Mouse (Mus musculus): ENCODE measurements at regions not wholly inside any gene's neighbourhood (a gene's known extent, or its start where the extent isn't known, plus 50 kb on each side); places are given as distances from the start of the nearest gene placed in this dataset.

DNA sequence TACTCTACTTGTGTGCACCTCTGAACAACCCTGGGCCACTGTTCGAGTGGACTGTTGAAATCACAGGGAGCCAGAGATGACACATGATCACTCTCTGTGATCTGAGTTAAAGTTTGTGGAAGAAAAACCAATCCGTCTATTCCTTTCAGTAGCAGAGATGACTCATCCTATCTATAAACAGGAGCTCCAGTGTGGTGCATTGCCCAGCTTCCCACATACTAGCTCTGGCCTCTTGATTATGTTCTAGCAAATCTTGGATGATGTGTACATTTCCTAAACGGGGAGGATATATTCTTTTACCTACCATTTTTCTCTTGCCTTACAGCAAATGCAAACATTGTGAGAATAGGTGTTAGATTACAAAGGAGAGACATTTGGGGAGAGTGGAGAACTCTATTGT lies 94.5 kb upstream of the Plppr5 start:
- ATAC-seq (replicated peaks; ENCODE audit: low FRiP score, low TSS enrichment, low read depth) (no peak), DNase-seq (ENCODE audit: low spot score) (no peak)
- H3K9ac ChIP-seq (ENCODE audit: low read length): no peak overlapping the region
- no peaks in the 10 kb centered on the region for H3K4me1 ChIP-seq (replicated peaks; ENCODE audit: control insufficient read depth, insufficient read depth, low read length)
- H3K4me3 ChIP-seq (ENCODE audit: low read depth, low read length): no peak overlapping the region
- no peak overlapping the region for H3K4me2 ChIP-seq (ENCODE audit: low read length)
- no peaks in the 10 kb centered on the region for H3K27me3 ChIP-seq (replicated peaks; ENCODE audit: control insufficient read depth, insufficient read depth, low read length)
- WGBS: 56% methylated on average over 3 of the region's 3 CpGs
- H3K9me3 ChIP-seq (ENCODE audit: control insufficient read depth, low read length): no peaks in the 10 kb centered on the region
- no peak overlapping the region for H3K27ac ChIP-seq (ENCODE audit: low read depth)
- H3K36me3 ChIP-seq (ENCODE audit: control insufficient read depth, insufficient read depth, low read length): no peaks in the 10 kb centered on the region

DNA sequence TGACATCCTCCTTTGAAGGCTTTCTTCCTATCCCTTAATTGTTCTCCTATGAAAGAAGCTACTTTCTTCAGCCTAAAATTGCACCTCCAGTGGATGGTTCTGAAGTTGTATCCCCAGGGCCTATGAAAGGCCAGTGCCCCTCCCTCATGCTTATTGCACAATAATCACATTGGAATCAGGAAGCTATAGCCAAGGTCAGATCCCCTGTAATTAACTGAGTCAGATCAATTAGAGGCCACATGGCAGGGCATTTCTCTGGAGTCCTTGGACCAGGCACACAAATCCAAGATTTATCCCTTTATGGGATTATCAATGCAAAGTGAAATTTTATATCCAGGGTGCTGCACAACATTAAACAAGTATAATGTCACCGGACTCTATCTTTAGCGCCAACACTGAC lies 98.8 kb upstream of the Plppr4 start:
- no peak overlapping the region for H3K4me2 ChIP-seq (ENCODE audit: low read length)
- ATAC-seq (replicated peaks; ENCODE audit: low FRiP score, low TSS enrichment, low read depth): no peak
- no peak for DNase-seq (ENCODE audit: low spot score)
- H3K27me3 ChIP-seq (replicated peaks; ENCODE audit: control insufficient read depth, insufficient read depth, low read length): no peaks in the 10 kb centered on the region
- no peaks in the 10 kb centered on the region for H3K9me3 ChIP-seq (ENCODE audit: control insufficient read depth, low read length)
- no peaks in the 10 kb centered on the region for H3K36me3 ChIP-seq (ENCODE audit: control insufficient read depth, insufficient read depth, low read length)
- no peaks in the 10 kb centered on the region for H3K4me1 ChIP-seq (replicated peaks; ENCODE audit: control insufficient read depth, insufficient read depth, low read length)
- no peak overlapping the region for H3K9ac ChIP-seq (ENCODE audit: low read length)
- WGBS: 92% methylated on average over 2 of the region's 2 CpGs
- no peak overlapping the region for H3K4me3 ChIP-seq (ENCODE audit: low read depth, low read length)
- H3K27ac ChIP-seq (ENCODE audit: low read depth): no peak overlapping the region

- H3K27me3 ChIP-seq (replicated peaks; ENCODE audit: control insufficient read depth, insufficient read depth, low read length): no peaks in the 10 kb centered on the region
- no peak for DNase-seq (ENCODE audit: low spot score)
- no peaks in the 10 kb centered on the region for H3K4me1 ChIP-seq (replicated peaks; ENCODE audit: control insufficient read depth, insufficient read depth, low read length)
- no peak overlapping the region for H3K4me3 ChIP-seq (ENCODE audit: low read depth, low read length)
- H3K4me2 ChIP-seq (ENCODE audit: low read length): no peak overlapping the region
- ATAC-seq (replicated peaks; ENCODE audit: low FRiP score, low TSS enrichment, low read depth): no peak
- no peak overlapping the region for H3K9ac ChIP-seq (ENCODE audit: low read length)
- no peaks in the 10 kb centered on the region for H3K9me3 ChIP-seq (ENCODE audit: control insufficient read depth, low read length)
- 77% methylated on average over 7 of the region's 7 CpGs for whole genome bisulfite sequencing
- H3K36me3 ChIP-seq (ENCODE audit: control insufficient read depth, insufficient read depth, low read length): no peaks in the 10 kb centered on the region
- H3K27ac ChIP-seq (ENCODE audit: low read depth): no peak overlapping the region
Measured at GRCm38 (mm10) chr3:117450559-117450958, 89.9 kb upstream of the Plppr4 start.

DNA sequence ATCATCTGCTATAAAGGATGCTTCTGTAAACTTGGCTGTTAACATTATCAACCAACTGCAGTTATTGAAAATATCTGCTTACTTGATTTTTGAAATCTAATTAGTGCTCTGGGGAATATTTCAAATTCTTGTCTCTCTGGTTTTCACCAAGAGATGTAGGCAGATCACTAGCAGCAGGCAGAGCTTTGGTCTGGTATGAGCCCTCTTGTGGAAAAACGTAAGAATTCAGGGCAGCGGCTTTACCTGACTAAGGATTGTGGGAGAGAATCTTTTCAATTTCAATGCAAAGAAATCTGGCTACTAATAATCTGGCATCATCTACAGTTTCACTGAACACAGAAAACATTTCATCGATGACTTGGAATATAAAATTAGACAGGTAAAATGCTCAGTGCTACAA lies 81.2 kb upstream of the Plppr4 start:
- WGBS: 65% methylated on average over 3 of the region's 3 CpGs
- H3K4me2 ChIP-seq (ENCODE audit: low read length): no peak overlapping the region
- H3K27ac ChIP-seq (ENCODE audit: low read depth): no peak overlapping the region
- no peak overlapping the region for H3K4me3 ChIP-seq (ENCODE audit: low read depth, low read length)
- no peak overlapping the region for H3K9ac ChIP-seq (ENCODE audit: low read length)
- no peak for ATAC-seq (replicated peaks; ENCODE audit: low FRiP score, low TSS enrichment, low read depth)
- no peaks in the 10 kb centered on the region for H3K27me3 ChIP-seq (replicated peaks; ENCODE audit: control insufficient read depth, insufficient read depth, low read length)
- H3K9me3 ChIP-seq (ENCODE audit: control insufficient read depth, low read length): no peaks in the 10 kb centered on the region
- H3K36me3 ChIP-seq (ENCODE audit: control insufficient read depth, insufficient read depth, low read length): no peaks in the 10 kb centered on the region
- DNase-seq (ENCODE audit: low spot score): no peak
- H3K4me1 ChIP-seq (replicated peaks; ENCODE audit: control insufficient read depth, insufficient read depth, low read length): no peaks in the 10 kb centered on the region

DNA sequence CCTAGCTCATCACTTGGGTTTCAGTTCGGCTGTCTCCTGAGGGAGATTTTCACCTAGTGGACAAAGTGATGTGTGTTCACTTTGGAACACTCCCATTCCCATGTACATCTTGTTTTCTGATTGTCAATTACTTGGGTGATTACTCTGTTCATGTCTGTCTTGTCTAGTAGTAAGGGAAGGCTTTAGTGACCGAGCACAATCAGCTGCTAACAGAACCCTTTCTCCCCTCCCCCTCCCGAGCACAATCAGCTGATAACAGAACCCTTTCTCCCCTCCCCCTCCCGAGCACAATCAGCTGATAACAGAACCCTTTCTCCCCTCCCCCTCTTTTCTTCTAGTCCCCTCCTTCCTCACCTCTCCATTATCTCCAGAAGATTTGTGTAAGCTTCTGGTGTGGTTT lies 79.6 kb upstream of the Plppr4 start:
- no peak overlapping the region for H3K9ac ChIP-seq (ENCODE audit: low read length)
- WGBS: 28% methylated on average over 4 of the region's 4 CpGs
- no peaks in the 10 kb centered on the region for H3K36me3 ChIP-seq (ENCODE audit: control insufficient read depth, insufficient read depth, low read length)
- no peak overlapping the region for H3K27ac ChIP-seq (ENCODE audit: low read depth)
- H3K27me3 ChIP-seq (replicated peaks; ENCODE audit: control insufficient read depth, insufficient read depth, low read length): no peaks in the 10 kb centered on the region
- DNase-seq (ENCODE audit: low spot score): no peak
- no peak for ATAC-seq (replicated peaks; ENCODE audit: low FRiP score, low TSS enrichment, low read depth)
- H3K4me1 ChIP-seq (replicated peaks; ENCODE audit: control insufficient read depth, insufficient read depth, low read length): no peaks in the 10 kb centered on the region
- no peaks in the 10 kb centered on the region for H3K9me3 ChIP-seq (ENCODE audit: control insufficient read depth, low read length)
- no peak overlapping the region for H3K4me2 ChIP-seq (ENCODE audit: low read length)
- H3K4me3 ChIP-seq (ENCODE audit: low read depth, low read length): no peak overlapping the region

GRCm38 (mm10) chr3:117438473-117439114 lies 77.9 kb upstream of the Plppr4 start:
- H3K9ac ChIP-seq (ENCODE audit: low read length): no peak overlapping the region
- WGBS: 19% methylated on average over 11 of the region's 11 CpGs
- H3K4me2 ChIP-seq (ENCODE audit: low read length): no peak overlapping the region
- no peaks in the 10 kb centered on the region for H3K4me1 ChIP-seq (replicated peaks; ENCODE audit: control insufficient read depth, insufficient read depth, low read length)
- DNase-seq (ENCODE audit: low spot score) (peak; percentile 90), ATAC-seq (replicated peaks; ENCODE audit: low FRiP score, low TSS enrichment, low read depth) (no peak; the same call in 1 of the 2 replicates)
- H3K4me3 ChIP-seq (ENCODE audit: low read depth, low read length): no peak overlapping the region
- H3K27me3 ChIP-seq (replicated peaks; ENCODE audit: control insufficient read depth, insufficient read depth, low read length): no peaks in the 10 kb centered on the region
- H3K9me3 ChIP-seq (ENCODE audit: control insufficient read depth, low read length): no peaks in the 10 kb centered on the region
- H3K27ac ChIP-seq (ENCODE audit: low read depth): no peak overlapping the region
- no peaks in the 10 kb centered on the region for H3K36me3 ChIP-seq (ENCODE audit: control insufficient read depth, insufficient read depth, low read length)

DNA sequence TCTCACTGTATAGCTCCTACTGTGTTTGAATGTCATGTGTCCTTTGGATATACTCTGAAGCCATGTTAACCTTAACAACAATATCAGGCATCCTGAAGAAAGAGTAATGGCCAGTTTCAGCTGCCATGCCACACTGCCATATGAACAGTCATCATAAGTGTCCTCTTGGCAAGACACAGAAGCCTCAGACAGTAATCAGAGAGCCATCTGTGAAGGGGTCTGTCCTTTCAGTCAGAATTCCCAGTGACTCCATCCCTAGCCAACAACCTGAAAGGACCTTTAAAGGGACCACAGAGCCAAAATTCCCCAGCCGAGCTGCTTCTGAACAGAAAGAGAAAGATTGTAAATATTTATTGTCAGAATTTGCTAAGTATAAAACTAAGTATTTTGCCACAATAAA lies 63.9 kb upstream of the Plppr4 start:
- Histone ChIP-seq H3K27me3 (replicated peaks; ENCODE audit: control insufficient read depth, insufficient read depth, low read length) (no peaks in the 10 kb centered on the region), H3K4me2 (ENCODE audit: low read length) (no peak overlapping the region), H3K4me3 (ENCODE audit: low read depth, low read length) (no peak overlapping the region), H3K9me3 (ENCODE audit: control insufficient read depth, low read length) (no peaks in the 10 kb centered on the region), H3K36me3 (ENCODE audit: control insufficient read depth, insufficient read depth, low read length) (no peaks in the 10 kb centered on the region), H3K4me1 (replicated peaks; ENCODE audit: control insufficient read depth, insufficient read depth, low read length) (no peaks in the 10 kb centered on the region), H3K27ac (ENCODE audit: low read depth) (no peak overlapping the region), H3K9ac (ENCODE audit: low read length) (no peak overlapping the region)
- DNase-seq (ENCODE audit: low spot score) (no peak), ATAC-seq (replicated peaks; ENCODE audit: low FRiP score, low TSS enrichment, low read depth) (no peak)
- WGBS: 60% methylated on average over 1 of the region's 1 CpGs

DNA sequence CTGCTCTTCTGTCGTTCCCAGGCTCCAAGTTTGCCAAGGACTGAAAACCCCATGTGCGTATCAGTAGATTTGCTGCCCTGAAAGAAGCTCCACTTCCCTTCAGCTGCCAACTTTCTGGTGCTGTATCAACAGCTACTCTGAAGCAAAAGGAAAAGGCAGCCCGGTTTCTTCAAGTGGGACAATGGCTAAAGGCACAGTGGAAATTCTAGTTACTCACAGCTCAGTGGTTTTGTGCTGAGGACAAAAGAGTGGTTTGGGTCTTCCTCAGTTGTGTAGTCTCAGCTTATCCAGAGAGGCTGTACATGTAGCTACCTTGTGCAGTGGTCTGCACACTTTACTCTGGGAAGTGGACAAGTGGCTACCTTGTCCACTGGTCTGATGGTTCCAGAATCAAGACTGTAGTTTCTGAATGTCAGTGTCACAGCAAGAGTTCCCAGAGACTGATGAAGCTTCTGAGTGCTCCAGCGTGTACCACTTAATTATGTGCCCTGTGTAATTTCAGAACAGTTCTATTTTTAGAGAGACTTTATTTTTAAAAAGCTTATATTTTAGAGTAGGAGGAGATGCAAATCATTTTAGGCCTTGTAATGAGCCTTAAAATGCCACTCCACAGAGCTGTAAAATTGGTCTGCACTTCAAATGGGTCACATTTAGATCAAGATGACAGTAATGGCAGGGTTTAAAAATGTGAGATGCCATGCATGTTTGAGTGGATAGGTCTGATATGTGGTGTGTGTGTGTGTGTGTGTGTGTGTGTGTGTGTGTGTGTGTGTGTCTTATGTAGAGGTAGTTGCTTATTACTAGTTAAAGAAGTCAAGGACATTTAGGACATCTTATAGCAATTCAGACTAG lies 52.4 kb upstream of the Plppr4 start:
- no peaks in the 10 kb centered on the region for H3K36me3 ChIP-seq (ENCODE audit: control insufficient read depth, insufficient read depth, low read length)
- 80% methylated on average over 4 of the region's 4 CpGs for WGBS
- no peak for ATAC-seq (replicated peaks; ENCODE audit: low FRiP score, low TSS enrichment, low read depth)
- H3K4me3 ChIP-seq (ENCODE audit: low read depth, low read length): no peak overlapping the region
- DNase-seq (ENCODE audit: low spot score): no peak
- no peak overlapping the region for H3K4me2 ChIP-seq (ENCODE audit: low read length)
- H3K4me1 ChIP-seq (replicated peaks; ENCODE audit: control insufficient read depth, insufficient read depth, low read length): no peaks in the 10 kb centered on the region
- H3K27ac ChIP-seq (ENCODE audit: low read depth): no peak overlapping the region
- no peaks in the 10 kb centered on the region for H3K27me3 ChIP-seq (replicated peaks; ENCODE audit: control insufficient read depth, insufficient read depth, low read length)
- no peak overlapping the region for H3K9ac ChIP-seq (ENCODE audit: low read length)
- no peaks in the 10 kb centered on the region for H3K9me3 ChIP-seq (ENCODE audit: control insufficient read depth, low read length)

Data from intestine, embryonic 14.5 days (tissue).